Mouse (Mus musculus): Measurements from ENCODE around the gene Adcy1. TPM values are rescaled to one million over a fixed set of nuclear protein-coding genes. Genes with fewer than 3 reads are reported as not detected.

Adcy1 gene
- polyA plus RNA-seq, 1 experiment from 2014 or later, result 1.2 TPM

DNA sequence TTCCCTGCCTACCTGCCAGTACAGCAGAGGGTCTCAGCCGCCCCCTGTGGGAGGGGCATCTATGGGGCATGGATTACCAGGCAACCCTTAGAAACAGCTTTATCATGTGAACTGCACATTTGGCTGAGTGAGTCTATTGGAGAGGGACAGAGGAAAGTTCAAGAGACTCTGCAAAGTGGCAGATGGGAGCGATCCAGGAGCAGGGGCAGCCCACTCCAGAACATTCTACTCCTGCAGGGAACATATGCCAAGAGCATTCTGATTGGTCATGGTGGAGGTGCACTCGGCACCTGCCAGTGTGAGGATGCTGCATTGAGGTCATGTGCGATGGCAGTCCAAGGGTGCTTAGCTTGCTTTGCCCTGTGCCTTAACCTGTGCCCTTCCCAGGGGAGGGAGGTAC, 6.5 kb downstream of the Adcy1 start:
- no peak overlapping the region for H3K4me3 ChIP-seq (ENCODE audit: control insufficient read depth in 1 of 2, insufficient read depth in 1 of 2, low read depth in 1 of 2, low read length in 2 of 2)
- H3K27ac ChIP-seq (replicated peaks in 1 of 2; ENCODE audit: control insufficient read depth in 1 of 2, insufficient read depth in 1 of 2, low read depth in 2 of 2, low read length in 2 of 2), result no peak overlapping the region
- H3K36me3 ChIP-seq (ENCODE audit: control insufficient read depth, insufficient read depth, low read length), result no peaks in the 10 kb centered on the region
- ATAC-seq (ENCODE audit: insufficient number of reproducible peaks, insufficient read depth, low FRiP score, low read depth), result no peak
- H3K27me3 ChIP-seq (ENCODE audit: control insufficient read depth, insufficient read depth, low read length), result peaks cover 40% of the 10 kb centered on the region
- no peak overlapping the region for H3K9ac ChIP-seq (ENCODE audit: low read length)
- H3K4me1 ChIP-seq (ENCODE audit: control insufficient read depth in 2 of 2, insufficient read depth in 2 of 2, low read length in 2 of 2), result peaks cover 0 to 5% of the 10 kb centered on the region in 2 experiments; a peak in 1 of 4 replicates
- no peaks in the 10 kb centered on the region for H3K9me3 ChIP-seq (ENCODE audit: control insufficient read depth, low read length)
- H3K4me2 ChIP-seq (ENCODE audit: low read length), result no peak overlapping the region
- 86% methylated on average over 4 of the region's 4 CpGs for WGBS

DNA sequence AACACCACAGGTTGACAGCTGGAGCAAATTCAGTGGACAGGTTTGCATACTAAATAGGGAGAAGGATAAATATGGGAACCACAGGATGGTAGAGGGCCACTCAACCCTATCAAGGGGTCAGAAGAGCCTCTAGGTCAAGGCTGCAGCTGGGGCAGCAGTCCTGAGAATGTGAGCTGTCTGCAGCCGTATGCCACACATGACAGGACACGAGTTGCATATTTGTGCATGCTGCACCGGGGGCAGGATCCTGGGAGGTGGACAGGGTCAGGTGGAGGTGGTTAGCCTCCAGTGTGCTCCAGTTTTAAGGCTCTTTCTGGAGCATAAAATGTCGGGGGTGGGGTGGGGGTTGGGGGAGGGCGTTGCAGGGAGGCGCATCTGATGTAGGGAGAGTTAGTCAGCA, 8.3 kb downstream of the Adcy1 start:
- peaks cover 23% of the 10 kb centered on the region for H3K27me3 ChIP-seq (ENCODE audit: control insufficient read depth, insufficient read depth, low read length)
- H3K4me1 ChIP-seq (ENCODE audit: control insufficient read depth in 2 of 2, insufficient read depth in 2 of 2, low read length in 2 of 2), result peaks cover 0 to 3% of the 10 kb centered on the region in 2 experiments; a peak in 1 of 4 replicates
- WGBS, result 60% methylated on average over 6 of the region's 6 CpGs
- no peak overlapping the region for H3K27ac ChIP-seq (replicated peaks in 1 of 2; ENCODE audit: control insufficient read depth in 1 of 2, insufficient read depth in 1 of 2, low read depth in 2 of 2, low read length in 2 of 2)
- no peak overlapping the region for H3K4me3 ChIP-seq (ENCODE audit: control insufficient read depth in 1 of 2, insufficient read depth in 1 of 2, low read depth in 1 of 2, low read length in 2 of 2)
- H3K36me3 ChIP-seq (ENCODE audit: control insufficient read depth, insufficient read depth, low read length), result no peaks in the 10 kb centered on the region
- no peak overlapping the region for H3K9ac ChIP-seq (ENCODE audit: low read length)
- H3K4me2 ChIP-seq (ENCODE audit: low read length), result no peak overlapping the region
- no peaks in the 10 kb centered on the region for H3K9me3 ChIP-seq (ENCODE audit: control insufficient read depth, low read length)
- ATAC-seq (ENCODE audit: insufficient number of reproducible peaks, insufficient read depth, low FRiP score, low read depth), result no peak

DNA sequence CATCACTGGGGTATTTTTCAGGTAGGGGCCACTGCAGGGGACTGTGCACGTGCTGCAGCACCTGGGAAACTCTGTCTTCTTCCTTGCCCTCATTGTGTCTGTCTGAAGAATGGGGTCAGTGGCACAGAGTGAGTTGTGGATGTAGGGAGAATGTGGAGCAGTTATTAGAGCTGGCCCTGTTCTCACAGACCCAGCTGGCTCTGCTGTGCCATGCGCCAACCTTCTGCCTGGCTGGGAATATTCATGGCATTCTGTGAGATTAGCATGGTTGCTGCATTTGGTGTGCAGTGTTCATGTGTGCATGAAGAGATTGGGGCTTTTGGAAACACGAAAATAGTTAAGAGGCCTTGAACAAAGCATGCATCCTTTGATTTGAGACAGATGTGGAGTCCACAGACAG, 10.3 kb downstream of the Adcy1 start:
- no peaks in the 10 kb centered on the region for H3K9me3 ChIP-seq (ENCODE audit: control insufficient read depth, low read length)
- H3K4me2 ChIP-seq (ENCODE audit: low read length), result no peak overlapping the region
- 83% methylated on average over 3 of the region's 3 CpGs for WGBS
- H3K4me3 ChIP-seq (ENCODE audit: control insufficient read depth in 1 of 2, insufficient read depth in 1 of 2, low read depth in 1 of 2, low read length in 2 of 2), result no peak overlapping the region
- H3K27ac ChIP-seq (replicated peaks in 1 of 2; ENCODE audit: control insufficient read depth in 1 of 2, insufficient read depth in 1 of 2, low read depth in 2 of 2, low read length in 2 of 2), result no peak overlapping the region
- no peaks in the 10 kb centered on the region for H3K36me3 ChIP-seq (ENCODE audit: control insufficient read depth, insufficient read depth, low read length)
- peaks cover 0 to 3% of the 10 kb centered on the region in 2 experiments; a peak in 1 of 4 replicates for H3K4me1 ChIP-seq (ENCODE audit: control insufficient read depth in 2 of 2, insufficient read depth in 2 of 2, low read length in 2 of 2)
- H3K9ac ChIP-seq (ENCODE audit: low read length), result no peak overlapping the region
- no peak for ATAC-seq (ENCODE audit: insufficient number of reproducible peaks, insufficient read depth, low FRiP score, low read depth)
- H3K27me3 ChIP-seq (ENCODE audit: control insufficient read depth, insufficient read depth, low read length), result peaks cover 7% of the 10 kb centered on the region

DNA sequence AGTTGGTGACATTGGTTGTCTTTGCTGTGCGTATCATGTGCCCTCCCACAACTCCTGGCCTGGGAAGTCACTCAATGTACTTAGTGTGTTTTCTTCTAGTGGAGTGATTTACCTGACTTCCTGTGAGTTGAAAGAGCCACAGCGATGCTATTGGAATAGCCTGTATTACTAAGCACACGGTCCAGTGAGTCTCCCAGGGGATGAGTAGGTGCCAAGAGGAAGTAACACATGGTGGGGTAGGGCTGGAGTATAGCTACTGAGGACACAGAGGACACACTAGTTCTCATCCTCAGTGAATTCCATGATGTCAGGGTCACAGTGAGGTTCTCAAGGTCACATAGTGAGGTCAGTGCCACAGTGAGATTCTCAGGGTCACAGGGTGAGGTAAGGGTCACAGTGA, 13.2 kb downstream of the Adcy1 start:
- Histone ChIP-seq H3K9me3 (ENCODE audit: control insufficient read depth, low read length) (no peaks in the 10 kb centered on the region), H3K4me1 (ENCODE audit: control insufficient read depth in 2 of 2, insufficient read depth in 2 of 2, low read length in 2 of 2) (peaks cover 0 to 3% of the 10 kb centered on the region in 2 experiments; a peak in 1 of 4 replicates), H3K4me3 (ENCODE audit: control insufficient read depth in 1 of 2, insufficient read depth in 1 of 2, low read depth in 1 of 2, low read length in 2 of 2) (no peak overlapping the region), H3K9ac (ENCODE audit: low read length) (no peak overlapping the region), H3K36me3 (ENCODE audit: control insufficient read depth, insufficient read depth, low read length) (no peaks in the 10 kb centered on the region), H3K27me3 (ENCODE audit: control insufficient read depth, insufficient read depth, low read length) (no peaks in the 10 kb centered on the region; the same call in 1 of the 2 replicates), H3K4me2 (ENCODE audit: low read length) (no peak overlapping the region), H3K27ac (replicated peaks in 1 of 2; ENCODE audit: control insufficient read depth in 1 of 2, insufficient read depth in 1 of 2, low read depth in 2 of 2, low read length in 2 of 2) (no peak overlapping the region)
- 76% methylated on average over 3 of the region's 3 CpGs for WGBS
- no peak for ATAC-seq (ENCODE audit: insufficient number of reproducible peaks, insufficient read depth, low FRiP score, low read depth)

DNA sequence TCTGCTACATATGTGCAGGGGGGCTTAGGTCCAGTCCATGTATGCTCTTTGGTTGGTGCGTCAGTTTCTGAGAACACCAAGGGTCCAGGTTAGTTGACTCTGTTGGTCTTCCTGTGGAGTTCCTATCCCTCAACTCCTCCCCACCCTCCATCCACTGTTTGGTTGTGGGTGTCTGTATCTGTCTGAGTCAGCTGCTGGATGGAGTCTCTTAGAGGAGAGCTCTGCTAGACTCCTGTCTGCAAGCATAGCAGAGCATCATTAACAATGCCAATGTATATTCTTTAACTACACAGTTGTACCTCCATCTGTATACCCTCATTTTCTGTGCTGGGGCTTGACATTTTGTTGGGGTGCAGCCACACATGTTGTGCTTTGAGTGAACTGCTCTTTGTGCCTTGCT, 18.6 kb downstream of the Adcy1 start:
- Histone ChIP-seq H3K4me3 (ENCODE audit: control insufficient read depth in 1 of 2, insufficient read depth in 1 of 2, low read depth in 1 of 2, low read length in 2 of 2) (no peak overlapping the region), H3K9me3 (ENCODE audit: control insufficient read depth, low read length) (no peaks in the 10 kb centered on the region), H3K9ac (ENCODE audit: low read length) (no peak overlapping the region), H3K27ac (replicated peaks in 1 of 2; ENCODE audit: control insufficient read depth in 1 of 2, insufficient read depth in 1 of 2, low read depth in 2 of 2, low read length in 2 of 2) (no peak overlapping the region), H3K27me3 (ENCODE audit: control insufficient read depth, insufficient read depth, low read length) (no peaks in the 10 kb centered on the region), H3K4me2 (ENCODE audit: low read length) (no peak overlapping the region), H3K36me3 (ENCODE audit: control insufficient read depth, insufficient read depth, low read length) (no peaks in the 10 kb centered on the region), H3K4me1 (ENCODE audit: control insufficient read depth in 2 of 2, insufficient read depth in 2 of 2, low read length in 2 of 2) (0 out of 4 replicates have a peak, but pooled peaks cover 0 to 3% of the 10 kb centered on the region in 2 experiments)
- WGBS, result 100% methylated on average over 1 of the region's 1 CpGs
- no peak for ATAC-seq (ENCODE audit: insufficient number of reproducible peaks, insufficient read depth, low FRiP score, low read depth)

DNA sequence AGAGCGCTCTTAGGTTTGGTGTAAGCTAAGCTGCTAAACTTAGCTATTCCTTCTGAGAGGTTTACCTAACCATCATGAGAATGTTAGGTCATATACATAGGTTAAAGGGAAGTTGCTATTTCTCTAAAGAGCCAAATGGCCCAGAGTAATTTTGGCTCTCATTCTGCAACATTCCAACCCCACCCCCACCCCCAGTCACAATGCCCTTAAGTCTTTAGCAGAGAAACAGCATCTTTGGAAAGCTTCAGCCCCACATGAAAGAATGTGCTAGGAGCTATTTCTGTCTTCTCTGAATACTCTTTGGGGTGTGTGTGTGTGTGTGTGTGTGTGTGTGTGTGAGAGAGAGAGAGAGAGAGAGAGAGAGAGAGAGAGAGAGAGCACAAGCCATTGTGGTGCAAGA, 20.6 kb downstream of the Adcy1 start:
- no peak overlapping the region for H3K4me2 ChIP-seq (ENCODE audit: low read length)
- no peak overlapping the region for H3K4me3 ChIP-seq (ENCODE audit: control insufficient read depth in 1 of 2, insufficient read depth in 1 of 2, low read depth in 1 of 2, low read length in 2 of 2)
- no peaks in the 10 kb centered on the region for H3K36me3 ChIP-seq (ENCODE audit: control insufficient read depth, insufficient read depth, low read length)
- no peaks in the 10 kb centered on the region for H3K27me3 ChIP-seq (ENCODE audit: control insufficient read depth, insufficient read depth, low read length)
- no peak overlapping the region for H3K27ac ChIP-seq (replicated peaks in 1 of 2; ENCODE audit: control insufficient read depth in 1 of 2, insufficient read depth in 1 of 2, low read depth in 2 of 2, low read length in 2 of 2)
- WGBS, result 87% methylated on average over 1 of the region's 1 CpGs
- H3K4me1 ChIP-seq (ENCODE audit: control insufficient read depth in 2 of 2, insufficient read depth in 2 of 2, low read length in 2 of 2), result 0 out of 4 replicates have a peak, but pooled peaks cover 0 to 3% of the 10 kb centered on the region in 2 experiments
- no peak overlapping the region for H3K9ac ChIP-seq (ENCODE audit: low read length)
- no peaks in the 10 kb centered on the region for H3K9me3 ChIP-seq (ENCODE audit: control insufficient read depth, low read length)
- no peak for ATAC-seq (ENCODE audit: insufficient number of reproducible peaks, insufficient read depth, low FRiP score, low read depth)

DNA sequence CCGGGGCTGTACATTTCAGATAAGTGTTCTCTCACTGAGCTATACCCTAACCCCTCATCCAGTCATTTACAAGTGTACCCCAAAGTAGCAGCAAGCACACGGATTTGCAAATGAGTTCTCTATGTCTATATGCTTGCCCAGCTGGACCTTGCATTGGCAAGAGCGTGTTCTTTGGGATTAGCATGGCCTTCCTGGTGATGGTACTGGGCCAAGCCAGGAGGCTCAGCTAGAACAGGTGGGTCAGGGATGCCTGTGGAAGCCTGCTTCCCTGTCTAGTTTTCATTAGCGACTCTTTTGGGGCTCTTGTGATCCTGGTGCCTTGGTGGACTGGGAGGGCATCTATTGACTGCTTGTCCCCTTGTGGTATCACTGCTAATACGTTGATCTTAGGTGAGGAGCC, 21.9 kb downstream of the Adcy1 start:
- no peak overlapping the region for H3K4me2 ChIP-seq (ENCODE audit: low read length)
- H3K4me3 ChIP-seq (ENCODE audit: control insufficient read depth in 1 of 2, insufficient read depth in 1 of 2, low read depth in 1 of 2, low read length in 2 of 2), result no peak overlapping the region
- no peaks in the 10 kb centered on the region for H3K27me3 ChIP-seq (ENCODE audit: control insufficient read depth, insufficient read depth, low read length)
- no peaks in the 10 kb centered on the region for H3K9me3 ChIP-seq (ENCODE audit: control insufficient read depth, low read length)
- no peaks in the 10 kb centered on the region for H3K36me3 ChIP-seq (ENCODE audit: control insufficient read depth, insufficient read depth, low read length)
- WGBS, result 85% methylated on average over 5 of the region's 5 CpGs
- H3K4me1 ChIP-seq (ENCODE audit: control insufficient read depth in 2 of 2, insufficient read depth in 2 of 2, low read length in 2 of 2), result 0 out of 4 replicates have a peak, but pooled peaks cover 0 to 3% of the 10 kb centered on the region in 2 experiments
- no peak overlapping the region for H3K27ac ChIP-seq (replicated peaks in 1 of 2; ENCODE audit: control insufficient read depth in 1 of 2, insufficient read depth in 1 of 2, low read depth in 2 of 2, low read length in 2 of 2)
- no peak for ATAC-seq (ENCODE audit: insufficient number of reproducible peaks, insufficient read depth, low FRiP score, low read depth)
- no peak overlapping the region for H3K9ac ChIP-seq (ENCODE audit: low read length)

DNA sequence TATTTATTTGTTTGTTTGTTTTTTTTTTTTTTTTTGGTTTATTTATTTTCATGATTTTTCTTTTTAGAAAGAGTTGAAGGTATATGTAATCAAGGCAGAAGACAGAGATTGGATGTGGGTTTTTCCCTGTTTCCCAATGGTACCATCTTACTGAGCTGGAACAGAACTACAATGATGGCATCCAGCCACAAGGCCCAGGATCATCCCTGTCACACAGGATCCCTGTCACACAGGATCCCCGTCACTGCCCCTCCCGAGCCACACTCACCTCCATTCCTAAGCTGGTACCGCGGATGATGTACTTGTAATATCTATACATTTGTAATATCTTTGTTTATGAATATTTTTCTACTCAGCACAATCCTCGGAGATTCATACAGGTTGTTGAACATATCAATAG, 27.8 kb downstream of the Adcy1 start:
- Histone ChIP-seq H3K9ac (ENCODE audit: low read length) (no peak overlapping the region), H3K9me3 (ENCODE audit: control insufficient read depth, low read length) (no peaks in the 10 kb centered on the region), H3K36me3 (ENCODE audit: control insufficient read depth, insufficient read depth, low read length) (no peaks in the 10 kb centered on the region), H3K4me1 (ENCODE audit: control insufficient read depth in 2 of 2, insufficient read depth in 2 of 2, low read length in 2 of 2) (no peaks in the 10 kb centered on the region), H3K27ac (replicated peaks in 1 of 2; ENCODE audit: control insufficient read depth in 1 of 2, insufficient read depth in 1 of 2, low read depth in 2 of 2, low read length in 2 of 2) (no peak overlapping the region), H3K4me3 (ENCODE audit: control insufficient read depth in 1 of 2, insufficient read depth in 1 of 2, low read depth in 1 of 2, low read length in 2 of 2) (no peak overlapping the region), H3K27me3 (ENCODE audit: control insufficient read depth, insufficient read depth, low read length) (no peaks in the 10 kb centered on the region), H3K4me2 (ENCODE audit: low read length) (no peak overlapping the region)
- WGBS, result 96% methylated on average over 5 of the region's 5 CpGs
- no peak for ATAC-seq (ENCODE audit: insufficient number of reproducible peaks, insufficient read depth, low FRiP score, low read depth)

Data from heart, embryonic 14.5 days (tissue).